Mouse (Mus musculus) MEL (cell line): Measurements from ENCODE around the gene Plekhg6. TPM values are rescaled to one million over a fixed set of nuclear protein-coding genes. Genes with fewer than 3 reads are reported as not detected.

ENCODE experiments used
- DNase-seq: peaks from one replicate; pipeline ENCODE4 v3.0.0; 2011; ENCODE audit warnings: low read depth, low spot score
- H3K27ac ChIP-seq: 2 replicates; pipeline ENCODE4 v1.5.1; 2012; ENCODE audit warnings: low read depth, mild to moderate bottlenecking, control low read depth, low read length, moderate library complexity; ENCODE audit not compliant: control insufficient read depth
- H3K27me3 ChIP-seq, 2 experiments: fragments of 150-350 bp in 1 of 2; sonication (generic) in 1 of 2; 2 replicates each; pipeline ENCODE4 v1.6.1; 2012; ENCODE audit warnings: low read length in 2 of 2, mild to moderate bottlenecking in 2 of 2, improper control_type of control experiment in 1 of 2, moderate library complexity in 1 of 2; ENCODE audit not compliant: insufficient read depth in 2 of 2, control insufficient read depth in 1 of 2
- H3K36me3 ChIP-seq, 2 experiments: 2 replicates each; pipeline ENCODE4 v1.6.1; 2012 to 2014; ENCODE audit warnings: low read length in 2 of 2, improper control_type of control experiment in 1 of 2, inconsistent platforms in 1 of 2, mild to moderate bottlenecking in 1 of 2; ENCODE audit not compliant: insufficient read depth in 2 of 2, control insufficient read depth in 1 of 2
- H3K4me1 ChIP-seq, 2 experiments: fragments of 150-350 bp in 1 of 2; sonication (generic) in 1 of 2; 2 replicates each; pipeline ENCODE4 v1.6.1; 2012; ENCODE audit warnings: low read length in 2 of 2, improper control_type of control experiment in 1 of 2, mild to moderate bottlenecking in 1 of 2; ENCODE audit not compliant: insufficient read depth in 2 of 2, control insufficient read depth in 1 of 2
- H3K4me3 ChIP-seq, 2 experiments: fragments of 150-350 bp in 1 of 2; sonication (generic) in 1 of 2; 2 replicates each; pipeline ENCODE4 v1.5.1; 2012; ENCODE audit warnings: low read depth in 2 of 2, low read length in 2 of 2, mild to moderate bottlenecking in 2 of 2, moderate library complexity in 2 of 2, control low read depth in 1 of 2, improper control_type of control experiment in 1 of 2; ENCODE audit not compliant: control insufficient read depth in 1 of 2, insufficient read depth in 1 of 2
- H3K79me2 ChIP-seq: 2 replicates; pipeline ENCODE4 v1.6.1; 2012; ENCODE audit warnings: mild to moderate bottlenecking, low read length, moderate library complexity; ENCODE audit not compliant: control insufficient read depth, poor library complexity, insufficient read depth
- H3K9ac ChIP-seq: 2 replicates; pipeline ENCODE4 v1.6.1; 2012; ENCODE audit warnings: low read depth, mild to moderate bottlenecking, control low read depth, low read length, moderate library complexity; ENCODE audit not compliant: control insufficient read depth, poor library complexity, severe bottlenecking
- H3K9me3 ChIP-seq: fragments of 150-350 bp; sonication (generic); replicated peaks from 2 replicates; pipeline ENCODE4 v1.6.1; 2012; ENCODE audit warnings: mild to moderate bottlenecking, low read length, improper control_type of control experiment, moderate library complexity; ENCODE audit not compliant: insufficient read depth
- BHLHE40 ChIP-seq: IDR thresholded peaks from 2 replicates; pipeline ENCODE4 v1.6.1; 2012; ENCODE audit warnings: low read depth, mild to moderate bottlenecking, inconsistent platforms, low read length, improper control_type of control experiment, borderline replicate concordance
- CHD1 ChIP-seq: IDR thresholded peaks from 2 replicates; pipeline ENCODE4 v1.6.1; 2012; ENCODE audit warnings: low read depth, mild to moderate bottlenecking, inconsistent platforms, low read length, improper control_type of control experiment
- CHD2 ChIP-seq: IDR thresholded peaks from 2 replicates; pipeline ENCODE4 v1.6.1; 2011; ENCODE audit warnings: low read length, improper control_type of control experiment
- EP300 ChIP-seq, 2 experiments: IDR thresholded peaks; 2 replicates each; pipeline ENCODE4 v1.6.1; 2011; ENCODE audit warnings: improper control_type of control experiment in 2 of 2, low read length in 2 of 2, low read depth in 1 of 2, mild to moderate bottlenecking in 1 of 2
- GABPA ChIP-seq: IDR thresholded peaks from 2 replicates; pipeline ENCODE4 v1.6.1; 2012; ENCODE audit warnings: low read depth, mild to moderate bottlenecking, inconsistent platforms, low read length, improper control_type of control experiment, moderate library complexity
- JUND ChIP-seq: IDR thresholded peaks from 2 replicates; pipeline ENCODE4 v1.6.1; 2011; ENCODE audit warnings: low read depth, mild to moderate bottlenecking, improper control_type of control experiment, low read length
- MAFK ChIP-seq: IDR thresholded peaks from 2 replicates; pipeline ENCODE4 v1.6.1; 2011; ENCODE audit warnings: low read depth, mild to moderate bottlenecking, low read length, improper control_type of control experiment, borderline replicate concordance
- MAZ ChIP-seq: IDR thresholded peaks from 2 replicates; pipeline ENCODE4 v1.6.1; 2012; ENCODE audit warnings: low read depth, mild to moderate bottlenecking, inconsistent platforms, low read length, improper control_type of control experiment
- MYB ChIP-seq: IDR thresholded peaks from 2 replicates; pipeline ENCODE4 v1.6.1; 2011; ENCODE audit warnings: mild to moderate bottlenecking, low read depth, low read length, improper control_type of control experiment
- MYC ChIP-seq: IDR thresholded peaks from 2 replicates; pipeline ENCODE4 v1.6.1; 2011; ENCODE audit warnings: low read depth, mild to moderate bottlenecking, low read length, improper control_type of control experiment, moderate library complexity
- NELFE ChIP-seq: IDR thresholded peaks from 2 replicates; pipeline ENCODE4 v1.6.1; 2011; ENCODE audit warnings: low read depth, low read length, improper control_type of control experiment
- NRF1 ChIP-seq: IDR thresholded peaks from 2 replicates; pipeline ENCODE4 v1.6.1; 2014; ENCODE audit warnings: low read depth, mild to moderate bottlenecking, inconsistent platforms, low read length, improper control_type of control experiment, moderate library complexity; ENCODE audit not compliant: poor library complexity, insufficient read depth, severe bottlenecking
- POLR2A ChIP-seq, 2 experiments: IDR thresholded peaks; 2 replicates each; pipeline ENCODE4 v1.6.1; 2011 to 2012; ENCODE audit warnings: low read length in 2 of 2, mild to moderate bottlenecking in 2 of 2, control low read depth in 1 of 2, improper control_type of control experiment in 1 of 2, low read depth in 1 of 2, moderate library complexity in 1 of 2; ENCODE audit not compliant: control insufficient read depth in 1 of 2, insufficient read depth in 1 of 2, poor library complexity in 1 of 2
- POLR2AphosphoS2 ChIP-seq: IDR thresholded peaks from 2 replicates; pipeline ENCODE4 v1.6.1; 2011; ENCODE audit warnings: low read length, improper control_type of control experiment
- POLR2AphosphoS5 ChIP-seq: IDR thresholded peaks from 2 replicates; pipeline ENCODE4 v1.6.1; 2012; ENCODE audit warnings: low read depth, borderline replicate concordance, mild to moderate bottlenecking, inconsistent platforms, low read length, moderate library complexity, mixed read lengths
- SMC3 ChIP-seq: IDR thresholded peaks from 2 replicates; pipeline ENCODE4 v1.6.1; 2011; ENCODE audit warnings: low read depth, low read length, improper control_type of control experiment
- TBP ChIP-seq: IDR thresholded peaks from 2 replicates; pipeline ENCODE4 v1.8.0; 2011; ENCODE audit warnings: low read depth, low read length, improper control_type of control experiment
- UBTF ChIP-seq: IDR thresholded peaks from 2 replicates; pipeline ENCODE4 v1.6.1; 2012; ENCODE audit warnings: low read depth, mild to moderate bottlenecking, inconsistent platforms, low read length, improper control_type of control experiment, moderate library complexity, borderline replicate concordance; ENCODE audit not compliant: insufficient read depth
- USF1 ChIP-seq: IDR thresholded peaks from 2 replicates; pipeline ENCODE4 v1.6.1; 2014; ENCODE audit warnings: low read depth, mild to moderate bottlenecking, inconsistent platforms, low read length, improper control_type of control experiment, moderate library complexity
- USF2 ChIP-seq, 2 experiments: IDR thresholded peaks; 2 replicates each; pipeline ENCODE4 v1.6.1; 2011 to 2012; ENCODE audit warnings: improper control_type of control experiment in 2 of 2, low read length in 2 of 2, borderline replicate concordance in 1 of 2, inconsistent platforms in 1 of 2, low read depth in 1 of 2, mild to moderate bottlenecking in 1 of 2; ENCODE audit not compliant: insufficient read depth in 1 of 2
- ZC3H11A ChIP-seq: IDR thresholded peaks from 2 replicates; pipeline ENCODE4 v1.6.1; 2012; ENCODE audit warnings: low read depth, mild to moderate bottlenecking, inconsistent platforms, low read length, improper control_type of control experiment
- ZKSCAN1 ChIP-seq: IDR thresholded peaks from 2 replicates; pipeline ENCODE4 v1.6.1; 2012; ENCODE audit warnings: low read depth, mild to moderate bottlenecking, inconsistent platforms, low read length, improper control_type of control experiment, moderate library complexity
- ZMIZ1 ChIP-seq: IDR thresholded peaks from 2 replicates; pipeline ENCODE4 v1.6.1; 2012; ENCODE audit warnings: low read depth, mild to moderate bottlenecking, inconsistent platforms, low read length, improper control_type of control experiment, moderate library complexity
- ZNF384 ChIP-seq: IDR thresholded peaks from 2 replicates; pipeline ENCODE4 v1.6.1; 2012; ENCODE audit warnings: low read depth, mild to moderate bottlenecking, inconsistent platforms, low read length, improper control_type of control experiment
- polyA plus RNA-seq, 2 experiments: library from polyadenylated mRNA; stranded (reverse) in 1 of 2; unstranded in 1 of 2; fragments of >175 nt in 1 of 2; fragments of >200 nt in 1 of 2; gene quantifications; 2 replicates each; pipeline versions ENCODE4 v1.2.1 to v1.2.4; 2012; ENCODE audit warnings: low replicate concordance in 2 of 2, low read depth in 1 of 2; ENCODE audit not compliant: insufficient read length in 2 of 2, insufficient read depth in 1 of 2, missing spikeins in 1 of 2
- total RNA-seq: library from RNA; depleted of rRNA; stranded (reverse); fragments of 300-350 nt; gene quantifications from 2 replicates; pipeline ENCODE4 v1.2.3, GENCODE M21; 2012

Gene Plekhg6
- total and polyA plus RNA-seq, 3 experiments: 0.13 TPM; not detected in 2

GRCm38 (mm10) chr6:125363021-125363420, 17.6 kb downstream of the Plekhg6 start:
- no peak overlapping the region for H3K27ac ChIP-seq
- TF ChIP-seq CHD2 (no peak), SMC3 (no peak), ZC3H11A (no peak), POLR2AphosphoS2 (no peak), USF2 (IDR thresholded peaks at IDR 0.05; ENCODE audit: borderline replicate concordance in 1 of 2, insufficient read depth in 1 of 2, low read depth in 1 of 2, low read length in 2 of 2) (no peak), USF1 (no peak), POLR2AphosphoS5 (no peak), UBTF (no peak), MYC (no peak), MYB (no peak), GABPA (no peak), TBP (no peak), CHD1 (no peak), BHLHE40 (no peak), NELFE (no peak), NRF1 (no peak), ZNF384 (no peak), MAZ (no peak), JUND (no peak)
- H3K27me3 ChIP-seq: no peaks in the 10 kb centered on the region
- no peak overlapping the region for H3K4me3 ChIP-seq
- no peaks in the 10 kb centered on the region for H3K9me3 ChIP-seq
- peaks cover 0 to 2% of the 10 kb centered on the region in 2 experiments; a peak in 1 of 4 replicates for H3K36me3 ChIP-seq
- DNase-seq: no peak
- H3K4me1 ChIP-seq: peaks cover 2 to 3% of the 10 kb centered on the region in 2 experiments; a peak in 1 of 4 replicates
- no peaks in the 10 kb centered on the region for H3K79me2 ChIP-seq
- H3K9ac ChIP-seq: no peak overlapping the region

GRCm38 (mm10) chr6:125361467-125362291, 18.9 kb downstream of the Plekhg6 start:
- peak; percentile 30 for DNase-seq
- peaks cover 0 to 2% of the 10 kb centered on the region in 2 experiments; a peak in 1 of 4 replicates for H3K4me1 ChIP-seq

More at GRCm38 (mm10) chr6:125361467-125362291, 18.9 kb downstream of the Plekhg6 start:
- Histone ChIP-seq H3K9me3 (no peaks in the 10 kb centered on the region), H3K79me2 (no peaks in the 10 kb centered on the region), H3K27ac (no peak overlapping the region), H3K27me3 (no peaks in the 10 kb centered on the region)
- TF ChIP-seq TBP (no peak), MYB (no peak), POLR2A (IDR thresholded peaks at IDR 0.05; ENCODE audit: control insufficient read depth in 1 of 2, insufficient read depth in 1 of 2, low read depth in 1 of 2, low read length in 2 of 2, poor library complexity in 1 of 2) (no peak), USF2 (IDR thresholded peaks at IDR 0.05; ENCODE audit: borderline replicate concordance in 1 of 2, insufficient read depth in 1 of 2, low read depth in 1 of 2, low read length in 2 of 2) (no peak), ZKSCAN1 (no peak), POLR2AphosphoS5 (no peak), MAZ (no peak), UBTF (no peak), MAFK (no peak), EP300 (IDR thresholded peaks at IDR 0.05; ENCODE audit: low read depth in 1 of 2, low read length in 2 of 2) (no peak), SMC3 (no peak), NRF1 (no peak), USF1 (no peak), ZMIZ1 (no peak)
- TF ChIP-seq, all 39 proteins: peak for 0
- Histone ChIP-seq H3K4me3 (no peak overlapping the region), H3K36me3 (peaks cover 0 to 2% of the 10 kb centered on the region in 2 experiments; a peak in 1 of 4 replicates), H3K9ac (no peak overlapping the region)
